Mouse (Mus musculus) brain, embryonic 14.5 days (tissue): ENCODE measurements around the gene Gucd1.

Source experiments
- CTCF ChIP-seq: fragments of 200-500 bp; IDR thresholded peaks from 2 replicates; pipeline ENCODE4 v1.5.1; 2012; ENCODE audit warnings: inconsistent platforms, mild to moderate bottlenecking, moderate library complexity, borderline replicate concordance; ENCODE audit not compliant: insufficient read depth, insufficient read length; ENCODE audit errors: extremely low read depth
- POLR2A ChIP-seq: fragments of 200-500 bp; IDR thresholded peaks from 2 replicates; pipeline ENCODE4 v1.6.1; 2012; ENCODE audit warnings: mild to moderate bottlenecking, inconsistent platforms, borderline replicate concordance; ENCODE audit not compliant: poor library complexity, insufficient read depth, insufficient read length, severe bottlenecking; ENCODE audit errors: extremely low read depth

DNA sequence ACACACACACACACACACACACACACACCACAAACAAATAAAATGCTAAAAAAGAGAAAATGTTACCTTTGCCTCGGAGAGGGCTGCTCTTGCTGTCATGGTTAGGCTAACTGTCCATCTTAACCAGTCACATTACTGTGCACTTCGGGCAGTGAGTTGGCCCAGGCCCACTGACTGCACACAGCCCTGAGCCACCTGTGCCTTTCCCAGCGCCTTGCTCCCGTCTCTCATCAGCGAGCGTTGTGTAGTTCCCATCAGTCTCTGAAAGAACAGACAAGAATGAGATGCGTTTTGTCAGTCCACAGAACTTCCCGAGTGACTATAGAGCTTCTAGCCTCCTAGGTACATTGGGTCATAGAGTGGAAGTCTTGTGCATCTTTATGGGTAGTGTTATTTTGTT, 16.4 kb upstream of the Gucd1 start:
- TF ChIP-seq CTCF (no peak), POLR2A (no peak)
